Mouse (Mus musculus): ENCODE data around the gene Gabrb2. TPM values are rescaled to one million over a fixed set of nuclear protein-coding genes. Genes with fewer than 3 reads are reported as not detected.

The Gabrb2 gene
- polyA plus RNA-seq, 1 experiment from 2014 or later: 3.7 TPM

DNA sequence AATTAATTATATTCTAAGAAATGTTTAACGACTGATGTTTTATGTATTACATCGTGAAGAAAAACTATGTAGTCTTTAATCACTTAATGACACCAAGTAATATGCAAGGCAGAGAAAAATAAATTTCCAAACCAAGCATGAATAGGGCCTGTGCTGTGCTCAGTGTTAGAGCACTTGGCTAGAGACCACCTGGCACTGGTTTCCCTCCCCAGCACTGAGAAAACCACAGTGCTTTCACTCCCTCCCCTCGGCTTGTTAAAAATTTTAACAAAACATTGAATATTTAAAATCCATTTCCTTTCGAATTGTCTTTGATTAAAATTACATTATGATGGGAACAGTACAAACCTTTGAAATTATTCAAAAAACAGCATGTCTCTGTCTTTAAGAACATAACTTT is 151.9 kb downstream of the Gabrb2 start:
- WGBS: 88% methylated on average over 4 of the region's 4 CpGs
- DNase-seq (ENCODE audit: low spot score): no peak
- no peaks in the 10 kb centered on the region for H3K4me1 ChIP-seq (replicated peaks)
- H3K9me3 ChIP-seq: no peaks in the 10 kb centered on the region
- H3K27ac ChIP-seq: no peak overlapping the region
- H3K36me3 ChIP-seq: no peaks in the 10 kb centered on the region
- no peaks in the 10 kb centered on the region for H3K27me3 ChIP-seq (ENCODE audit: insufficient read depth, poor library complexity, severe bottlenecking)
- H3K4me3 ChIP-seq: no peak overlapping the region

DNA sequence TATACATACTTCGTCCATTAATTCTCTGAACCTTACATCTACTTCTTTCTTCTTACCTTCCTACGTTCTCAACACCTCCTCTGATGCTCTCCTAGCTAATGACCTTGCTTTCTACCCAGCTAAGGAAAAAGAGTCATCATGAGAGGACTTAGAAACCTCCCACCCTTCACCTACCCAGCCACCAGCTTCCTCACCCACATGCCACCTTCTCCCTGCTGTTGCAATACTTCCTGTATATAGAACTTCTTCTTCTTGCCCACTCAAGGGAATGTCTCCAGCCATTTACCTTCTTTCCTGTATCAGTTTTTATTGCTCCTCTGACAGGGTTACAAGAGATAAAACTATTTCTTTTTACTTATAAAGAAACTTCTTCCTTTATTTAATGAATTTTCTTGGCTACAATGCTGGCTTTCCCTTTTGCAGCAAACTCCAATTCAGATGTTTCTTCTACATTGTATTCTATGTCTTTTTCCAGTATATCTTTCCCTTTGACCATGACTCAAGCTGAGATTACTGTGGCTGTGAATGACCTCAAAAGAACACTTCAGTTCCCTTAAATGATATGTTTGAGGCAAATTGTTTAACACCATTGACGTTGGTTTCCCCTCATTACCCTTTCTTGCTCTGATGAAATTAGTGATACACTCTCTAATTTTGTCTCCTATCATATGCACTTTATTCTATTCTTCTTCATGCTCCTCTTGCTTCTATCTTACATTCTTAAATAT is 155.8 kb downstream of the Gabrb2 start:
- H3K4me3 ChIP-seq: no peak overlapping the region
- no peaks in the 10 kb centered on the region for H3K4me1 ChIP-seq (replicated peaks)
- no peak overlapping the region for H3K27ac ChIP-seq
- WGBS: 82% methylated on average over 3 of the region's 3 CpGs
- H3K27me3 ChIP-seq (ENCODE audit: insufficient read depth, poor library complexity, severe bottlenecking): no peaks in the 10 kb centered on the region
- H3K9me3 ChIP-seq: no peaks in the 10 kb centered on the region
- no peak for DNase-seq (ENCODE audit: low spot score)
- H3K36me3 ChIP-seq: no peaks in the 10 kb centered on the region

DNA sequence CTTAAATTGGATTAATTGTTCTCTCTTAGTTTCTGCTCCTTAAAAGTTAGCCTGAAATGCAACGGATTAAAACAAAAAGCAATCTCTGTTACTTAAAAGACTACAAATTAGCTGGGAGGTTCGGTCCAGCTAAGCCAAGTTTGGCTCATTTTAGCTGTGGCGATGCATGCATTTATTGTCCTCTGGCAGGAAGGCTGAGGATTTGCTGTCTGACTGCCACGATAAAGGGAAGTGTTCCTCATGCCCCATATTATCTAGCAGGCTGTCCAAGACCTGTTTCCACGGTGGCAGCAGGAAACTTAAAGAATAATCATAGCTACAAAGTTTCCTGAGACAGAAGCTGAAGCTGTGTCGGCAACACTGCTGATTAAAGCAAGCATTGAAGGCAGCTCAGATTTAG is 160.2 kb downstream of the Gabrb2 start:
- Histone ChIP-seq H3K9me3 (no peaks in the 10 kb centered on the region), H3K27me3 (ENCODE audit: insufficient read depth, poor library complexity, severe bottlenecking) (no peaks in the 10 kb centered on the region), H3K36me3 (no peaks in the 10 kb centered on the region), H3K4me1 (replicated peaks) (no peaks in the 10 kb centered on the region), H3K27ac (no peak overlapping the region), H3K4me3 (no peak overlapping the region)
- 82% methylated on average over 6 of the region's 6 CpGs for WGBS
- DNase-seq (ENCODE audit: low spot score): no peak

DNA sequence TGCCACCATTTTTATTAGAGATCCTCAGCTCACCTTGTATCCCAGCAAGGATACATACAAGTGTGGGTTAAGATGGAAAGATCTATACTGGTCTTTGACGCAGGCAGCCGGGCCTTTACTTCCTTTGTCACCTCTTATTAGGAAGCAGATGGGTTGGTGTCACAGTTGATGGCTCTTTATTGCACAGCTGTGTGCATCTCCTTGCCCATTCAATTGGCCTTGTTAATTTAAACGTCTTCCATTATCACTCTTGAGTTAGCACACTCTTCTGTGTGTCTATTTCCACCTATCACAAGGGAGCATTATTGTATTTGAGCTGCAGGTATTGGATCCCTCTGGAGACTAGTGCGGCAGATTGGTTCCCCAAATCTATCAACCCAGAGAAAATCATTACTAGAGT is 161.6 kb downstream of the Gabrb2 start:
- H3K9me3 ChIP-seq: no peaks in the 10 kb centered on the region
- H3K27ac ChIP-seq: no peak overlapping the region
- H3K27me3 ChIP-seq (ENCODE audit: insufficient read depth, poor library complexity, severe bottlenecking): no peaks in the 10 kb centered on the region
- no peaks in the 10 kb centered on the region for H3K4me1 ChIP-seq (replicated peaks)
- no peak overlapping the region for H3K4me3 ChIP-seq
- WGBS: 81% methylated on average over 4 of the region's 4 CpGs
- no peak for DNase-seq (ENCODE audit: low spot score)
- H3K36me3 ChIP-seq: no peaks in the 10 kb centered on the region

DNA sequence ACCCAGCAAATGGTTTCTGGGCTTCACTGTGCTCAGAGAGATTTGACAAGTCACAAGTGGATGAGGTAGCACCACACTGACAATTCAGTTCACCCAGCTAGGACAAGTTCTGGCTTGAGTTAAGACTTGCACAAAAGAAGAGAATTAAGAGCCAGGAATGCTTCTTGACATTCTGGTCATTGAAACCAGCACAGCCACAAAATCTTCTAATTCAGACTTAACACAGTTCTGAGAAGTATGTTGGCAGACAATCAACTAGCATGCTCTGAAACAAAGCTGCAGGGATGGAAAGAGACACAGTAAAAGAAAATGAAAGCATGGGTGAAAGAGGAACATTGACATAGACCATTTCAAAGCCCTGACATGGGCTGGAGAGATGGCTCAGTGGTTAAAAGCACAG is 162.2 kb downstream of the Gabrb2 start:
- H3K27me3 ChIP-seq (ENCODE audit: insufficient read depth, poor library complexity, severe bottlenecking): no peaks in the 10 kb centered on the region
- no peaks in the 10 kb centered on the region for H3K36me3 ChIP-seq
- no peak overlapping the region for H3K27ac ChIP-seq
- H3K9me3 ChIP-seq: no peaks in the 10 kb centered on the region
- DNase-seq (ENCODE audit: low spot score): no peak
- no peak overlapping the region for H3K4me3 ChIP-seq
- no peaks in the 10 kb centered on the region for H3K4me1 ChIP-seq (replicated peaks)

DNA sequence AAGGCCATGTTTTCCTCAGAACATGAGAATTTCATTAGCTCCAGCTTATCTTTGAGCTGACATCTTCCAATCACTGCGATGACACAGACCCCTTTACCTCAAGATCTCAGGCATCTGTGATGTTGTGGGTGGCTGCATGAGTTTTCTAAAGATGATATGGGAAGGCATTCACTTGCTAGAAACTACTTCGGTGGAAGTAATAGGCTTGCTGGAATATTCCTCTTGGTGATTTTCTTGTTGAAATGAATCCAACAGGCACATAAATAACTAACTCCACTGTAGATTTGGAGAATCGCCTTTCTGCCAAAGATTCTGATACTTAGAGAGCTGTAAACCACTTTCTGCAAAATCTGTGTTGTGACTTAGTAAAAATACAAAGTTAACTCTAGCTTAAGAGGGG is 172.9 kb downstream of the Gabrb2 start:
- no peak overlapping the region for H3K27ac ChIP-seq
- no peak overlapping the region for H3K4me3 ChIP-seq
- WGBS: 85% methylated on average over 3 of the region's 3 CpGs
- no peak for DNase-seq (ENCODE audit: low spot score)
- no peaks in the 10 kb centered on the region for H3K4me1 ChIP-seq (replicated peaks)
- H3K9me3 ChIP-seq: no peaks in the 10 kb centered on the region
- H3K27me3 ChIP-seq (ENCODE audit: insufficient read depth, poor library complexity, severe bottlenecking): no peaks in the 10 kb centered on the region
- H3K36me3 ChIP-seq: no peaks in the 10 kb centered on the region

DNA sequence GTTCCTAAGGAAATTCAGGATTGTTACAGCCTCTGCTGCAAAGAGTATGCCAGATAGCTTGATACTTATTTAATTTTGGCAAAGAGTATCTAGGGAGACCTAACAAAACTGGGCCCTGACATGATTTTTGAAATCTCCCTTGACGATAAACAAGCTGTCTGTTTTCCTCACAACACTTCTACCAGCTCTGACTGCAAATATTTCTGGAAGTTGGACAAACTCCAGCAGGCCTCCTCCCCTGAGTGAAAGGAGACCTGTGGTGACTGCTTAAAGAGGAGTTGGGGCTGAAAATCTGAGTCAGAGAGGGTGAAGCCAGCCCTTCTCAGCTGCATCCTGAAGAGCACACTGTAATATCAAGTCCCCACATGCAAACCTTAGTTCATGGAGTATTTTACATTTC is 186.7 kb downstream of the Gabrb2 start:
- DNase-seq (ENCODE audit: low spot score): no peak

DNA sequence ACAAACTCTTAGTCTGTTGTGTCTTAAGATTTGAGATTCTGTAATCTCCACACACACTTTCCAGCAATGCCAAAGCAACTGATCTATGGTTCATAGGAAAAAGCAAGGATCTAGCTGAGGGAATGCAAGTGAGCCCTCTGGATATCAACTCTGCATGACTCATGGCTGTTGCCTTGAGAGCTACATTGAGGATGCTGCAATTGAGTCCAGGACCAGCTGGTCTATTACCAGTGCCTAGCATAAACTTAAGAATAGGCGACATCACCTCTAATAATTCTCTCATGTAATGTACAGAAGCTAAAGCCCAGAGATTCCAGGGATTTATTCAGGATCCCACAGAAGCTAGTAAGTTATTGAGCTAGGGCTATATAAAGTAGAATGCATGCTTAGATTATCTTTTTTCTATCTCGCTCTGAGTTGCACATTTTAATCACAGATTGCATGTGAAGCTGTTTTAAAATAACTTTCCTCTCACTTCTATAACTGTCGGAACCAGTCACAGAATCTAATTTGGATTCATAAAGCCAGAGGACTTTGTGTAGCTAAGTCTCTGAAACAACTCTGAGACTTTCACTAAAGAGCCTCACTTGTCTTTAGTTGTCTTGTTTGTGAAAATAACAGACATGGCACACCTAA is 189.7 kb downstream of the Gabrb2 start:
- no peak for DNase-seq (ENCODE audit: low spot score)
- Histone ChIP-seq H3K4me3 (no peak overlapping the region), H3K27me3 (ENCODE audit: insufficient read depth, poor library complexity, severe bottlenecking) (no peaks in the 10 kb centered on the region), H3K36me3 (no peaks in the 10 kb centered on the region), H3K27ac (no peak overlapping the region), H3K4me1 (replicated peaks) (no peaks in the 10 kb centered on the region), H3K9me3 (no peaks in the 10 kb centered on the region)
- WGBS: 93% methylated on average over 3 of the region's 3 CpGs

More for the DNA sequence above, 186.7 kb downstream of the Gabrb2 start:
- H3K27me3 ChIP-seq (ENCODE audit: insufficient read depth, poor library complexity, severe bottlenecking): no peaks in the 10 kb centered on the region
- no peaks in the 10 kb centered on the region for H3K36me3 ChIP-seq
- whole genome bisulfite sequencing: 80% methylated on average over 1 of the region's 1 CpGs
- no peaks in the 10 kb centered on the region for H3K9me3 ChIP-seq
- H3K4me3 ChIP-seq: no peak overlapping the region
- H3K27ac ChIP-seq: no peak overlapping the region
- no peaks in the 10 kb centered on the region for H3K4me1 ChIP-seq (replicated peaks)

DNA sequence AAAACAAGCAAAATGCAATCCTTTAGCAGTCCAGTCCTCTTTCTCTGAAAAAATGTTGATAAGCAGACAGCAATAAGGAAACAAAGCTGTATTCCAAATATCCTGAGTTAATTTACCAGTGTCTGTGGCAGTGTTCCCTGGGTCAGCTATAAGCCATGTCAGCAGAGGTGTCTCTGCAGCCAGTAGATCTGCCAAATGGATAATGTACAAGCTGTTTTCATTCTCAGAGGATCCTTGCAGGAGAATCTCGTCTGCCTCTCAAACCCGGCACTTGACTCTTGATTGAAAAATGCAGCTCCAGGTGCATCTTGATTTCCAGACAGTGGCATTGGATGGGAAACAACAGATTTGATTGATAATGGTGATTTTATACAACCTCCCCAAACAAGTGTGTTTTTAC is 198.6 kb downstream of the Gabrb2 start:
- H3K9me3 ChIP-seq: no peaks in the 10 kb centered on the region
- WGBS: 88% methylated on average over 2 of the region's 2 CpGs
- H3K27me3 ChIP-seq (ENCODE audit: insufficient read depth, poor library complexity, severe bottlenecking): no peaks in the 10 kb centered on the region
- DNase-seq (ENCODE audit: low spot score): no peak
- no peak overlapping the region for H3K4me3 ChIP-seq
- no peak overlapping the region for H3K27ac ChIP-seq
- no peaks in the 10 kb centered on the region for H3K36me3 ChIP-seq
- H3K4me1 ChIP-seq (replicated peaks): no peaks in the 10 kb centered on the region

DNA sequence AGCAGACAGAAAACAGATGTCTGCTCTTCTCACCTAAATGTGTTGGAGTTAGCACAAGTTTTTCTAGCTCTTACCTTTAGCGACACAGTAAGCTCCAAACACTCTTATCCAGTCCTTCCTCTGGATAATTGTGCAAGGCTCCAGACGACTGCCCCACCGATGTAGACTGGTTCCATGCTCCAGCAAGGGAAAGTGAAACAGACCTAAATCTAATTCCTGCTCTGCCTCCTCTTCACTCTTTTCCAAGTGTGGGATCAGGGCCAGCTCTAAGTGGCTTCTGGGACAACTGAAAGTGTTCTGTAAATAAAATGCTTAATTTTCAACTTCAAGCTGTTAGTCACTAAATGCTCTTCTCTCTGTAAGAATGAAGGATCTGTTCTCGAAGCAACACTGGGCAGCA is 201.6 kb downstream of the Gabrb2 start:
- DNase-seq (ENCODE audit: low spot score): no peak
- no peak overlapping the region for H3K27ac ChIP-seq
- H3K4me3 ChIP-seq: no peak overlapping the region
- no peaks in the 10 kb centered on the region for H3K9me3 ChIP-seq
- WGBS: 91% methylated on average over 4 of the region's 4 CpGs
- H3K4me1 ChIP-seq (replicated peaks): no peaks in the 10 kb centered on the region
- H3K27me3 ChIP-seq (ENCODE audit: insufficient read depth, poor library complexity, severe bottlenecking): no peaks in the 10 kb centered on the region
- no peaks in the 10 kb centered on the region for H3K36me3 ChIP-seq

DNA sequence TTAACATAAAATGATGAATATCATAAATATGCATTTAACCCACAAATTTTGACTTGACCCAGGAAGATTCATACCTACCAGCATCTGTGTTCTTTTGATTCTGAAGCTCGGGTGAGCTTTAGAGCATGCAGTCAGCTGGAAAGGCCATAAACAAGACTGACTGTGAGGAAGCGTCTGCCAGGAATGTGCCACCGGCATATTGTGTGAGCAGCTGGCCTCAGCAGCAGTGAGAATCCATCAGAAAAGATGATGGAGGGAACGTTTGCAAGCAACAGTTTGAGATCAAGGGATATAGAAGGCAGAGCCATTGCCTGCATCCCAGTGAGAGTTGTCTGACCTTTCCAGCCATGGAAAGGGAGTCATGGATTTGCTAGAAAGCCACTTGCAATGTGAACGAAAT is 230.6 kb downstream of the Gabrb2 start:
- no peak overlapping the region for H3K27ac ChIP-seq
- H3K9me3 ChIP-seq: no peaks in the 10 kb centered on the region
- 72% methylated on average over 5 of the region's 5 CpGs for WGBS
- H3K4me3 ChIP-seq: no peak overlapping the region
- no peaks in the 10 kb centered on the region for H3K36me3 ChIP-seq
- H3K27me3 ChIP-seq (ENCODE audit: insufficient read depth, poor library complexity, severe bottlenecking): no peaks in the 10 kb centered on the region
- DNase-seq (ENCODE audit: low spot score): no peak
- no peaks in the 10 kb centered on the region for H3K4me1 ChIP-seq (replicated peaks)

DNA sequence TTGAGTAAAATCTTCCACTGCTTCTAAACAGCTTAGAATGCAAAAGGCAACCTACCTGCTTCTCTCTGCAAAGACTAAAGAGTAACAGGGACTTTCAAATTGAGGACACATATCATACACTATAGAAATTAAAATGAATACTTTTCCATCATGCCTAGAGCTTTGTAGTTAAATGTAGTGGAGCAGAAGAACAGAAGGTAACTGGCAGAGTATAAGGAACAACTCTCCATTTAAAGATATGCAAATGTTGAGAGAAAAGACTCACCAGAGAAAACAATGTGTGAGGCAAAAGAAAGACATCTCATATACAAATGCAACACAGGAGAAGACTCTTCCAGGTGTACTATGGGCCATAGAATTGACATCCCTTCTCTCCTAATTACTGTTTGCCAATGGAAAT is 232.0 kb downstream of the Gabrb2 start:
- no peaks in the 10 kb centered on the region for H3K36me3 ChIP-seq
- H3K27ac ChIP-seq: no peak overlapping the region
- no peak for DNase-seq (ENCODE audit: low spot score)
- H3K4me1 ChIP-seq (replicated peaks): no peaks in the 10 kb centered on the region
- H3K27me3 ChIP-seq (ENCODE audit: insufficient read depth, poor library complexity, severe bottlenecking): no peaks in the 10 kb centered on the region
- H3K4me3 ChIP-seq: no peak overlapping the region
- no peaks in the 10 kb centered on the region for H3K9me3 ChIP-seq

DNA sequence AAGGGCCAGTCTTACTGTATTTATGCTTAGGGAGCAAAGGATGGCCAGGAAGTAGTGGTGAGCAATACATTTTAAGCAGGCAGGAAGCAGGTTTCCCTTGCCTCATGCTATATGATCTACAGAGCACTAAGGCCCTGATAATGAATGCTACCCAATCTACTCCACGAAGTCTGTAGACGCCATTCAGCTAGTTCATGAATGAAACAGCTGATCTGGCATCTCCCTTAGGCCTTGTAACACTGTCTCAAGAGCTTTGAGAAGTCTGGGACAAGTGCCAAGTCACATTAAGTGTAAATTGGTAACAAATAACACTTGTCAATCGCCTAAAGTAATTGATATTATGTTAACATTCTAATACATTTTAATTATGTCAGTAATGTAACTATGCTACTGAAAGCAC is 234.6 kb downstream of the Gabrb2 start:
- H3K4me3 ChIP-seq: no peak overlapping the region
- H3K9me3 ChIP-seq: no peaks in the 10 kb centered on the region
- no peak overlapping the region for H3K27ac ChIP-seq
- no peaks in the 10 kb centered on the region for H3K36me3 ChIP-seq
- no peaks in the 10 kb centered on the region for H3K4me1 ChIP-seq (replicated peaks)
- DNase-seq (ENCODE audit: low spot score): no peak
- 70% methylated on average over 3 of the region's 3 CpGs for WGBS
- H3K27me3 ChIP-seq (ENCODE audit: insufficient read depth, poor library complexity, severe bottlenecking): no peaks in the 10 kb centered on the region

DNA sequence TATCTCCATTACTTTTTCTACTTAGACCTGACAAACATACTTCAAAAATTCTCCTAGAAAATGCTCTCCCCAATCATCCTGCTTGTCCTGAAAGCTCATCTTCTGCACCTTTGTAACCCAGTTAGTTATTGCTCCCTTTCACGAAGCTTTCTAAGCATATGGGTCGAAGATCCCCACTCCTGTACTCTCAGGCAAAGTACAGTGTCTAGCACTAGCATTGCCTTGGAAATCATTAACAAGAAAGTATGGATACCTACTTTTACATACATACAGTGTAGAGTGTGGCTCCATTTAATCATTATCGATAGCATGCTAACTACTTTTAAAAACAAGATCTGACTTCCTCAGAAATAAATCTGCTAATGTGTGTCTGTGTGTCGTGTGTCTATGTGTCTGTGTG is 249.1 kb downstream of the Gabrb2 start:
- H3K27ac ChIP-seq: no peak overlapping the region

More for the DNA sequence above, 249.1 kb downstream of the Gabrb2 start:
- Histone ChIP-seq H3K36me3 (no peaks in the 10 kb centered on the region), H3K9me3 (no peaks in the 10 kb centered on the region), H3K4me1 (replicated peaks) (no peaks in the 10 kb centered on the region), H3K27me3 (ENCODE audit: insufficient read depth, poor library complexity, severe bottlenecking) (no peaks in the 10 kb centered on the region), H3K4me3 (no peak overlapping the region)
- 89% methylated on average over 4 of the region's 4 CpGs for WGBS
- DNase-seq (ENCODE audit: low spot score): no peak
